ENCODE assay signal across 26 mouse cellular contexts in genomic region chr11:76873865-76874264, GRCm38 (mm10). TPM values are rescaled to one million over a fixed set of nuclear protein-coding genes. Genes with fewer than 3 reads are reported as not detected.
DNase-seq lines count a peak whose midpoint lies in the region; ATAC-seq and TF ChIP-seq lines count a peak whose summit lies in the region.
"Had no signal": no experiment of that assay in that cellular context is flagged by ENCODE, and none has a peak within 500 bp of the region (broad histone marks: within the 10 kb centered on the region; RNA-seq: fewer than 3 reads in every experiment).

No protein-coding gene starts in this region.

- dilution Hi-C loops in CH12.LX (cut with MboI; ENCODE audit: extremely low pct_ligation_motif_present, extremely low pct_unique_long_range_greater_than_20kb, low sequenced_read_pairs): no loop called here

- peak; percentile 95 for TF ChIP-seq EP300 in CH12.LX (IDR thresholded peaks at IDR 0.05; ENCODE audit: low read length)

- no peak for ATAC-seq in limb, embryonic 14.5 days (ENCODE audit: low FRiP score, low read depth)
- no peak for ATAC-seq in midbrain, embryonic 15.5 days (replicated peaks)
- ATAC-seq: activated CD4-positive, CD25-positive, alpha-beta regulatory T cell, adult 4 months; CD4-positive, CD25-positive, alpha-beta regulatory T cell, adult 4 months; forebrain, embryonic 14.5 days; forebrain, postnatal 0 days; Patski had no signal

- WGBS in limb, embryonic 14.5 days: 78% methylated on average over 5 of the region's 5 CpGs
- WGBS in limb, embryonic 10.5 days: 89% methylated on average over 5 of the region's 5 CpGs
- WGBS in midbrain, embryonic 15.5 days: 92% methylated on average over 5 of the region's 5 CpGs

- TF ChIP-seq RAD21 in CH12.LX (IDR thresholded peaks at IDR 0.05; ENCODE audit: low read depth, low read length): no peak

- peak; percentile 22 for DNase-seq in limb, embryonic 14.5 days (ENCODE audit: low spot score)
- no peak for DNase-seq in limb, embryonic 10.5 days (ENCODE audit: low spot score)
- peak; percentile 70 for DNase-seq in CH12.LX (ENCODE audit: extremely low read depth)
- peak; percentile 39 for DNase-seq in induced T-regulatory cell, adult 2 months (ENCODE audit: low read depth)
- DNase-seq in neural tube, embryonic 10.5 days (ENCODE audit: extremely low spot score, low spot score): no peak
- DNase-seq: adrenal gland, adult 8-10 months; adrenal gland, postnatal 14 days; adrenal gland, postnatal 36 days; B cell, adult 2 months; cerebellum, adult 11-12 months; cerebellum, adult 2 months; cerebellum, adult 9-10 months; cerebellum, postnatal 10 days; cerebellum, postnatal 25 days; forebrain, postnatal 0 days had no signal

- no peak overlapping the region for H3K4me2 ChIP-seq in limb, embryonic 14.5 days (replicated peaks; ENCODE audit: low read depth, low read length, severe bottlenecking)
- no peak overlapping the region for H3K4me2 ChIP-seq in CH12.LX (ENCODE audit: insufficient read depth, low read depth, poor library complexity, severe bottlenecking)
- H3K4me2 ChIP-seq in midbrain, embryonic 15.5 days: no peak overlapping the region
- H3K4me2 ChIP-seq: embryonic facial prominence, embryonic 12.5 days; forebrain, embryonic 12.5 days had no signal

- no peaks in the 10 kb centered on the region for H3K79me2 ChIP-seq in CH12.LX (replicated peaks; ENCODE audit: control insufficient read depth, extremely low read depth, insufficient read depth, poor library complexity, severe bottlenecking)

- no peaks in the 10 kb centered on the region for H3K9me3 ChIP-seq in limb, embryonic 14.5 days (ENCODE audit: control insufficient read depth, low read length)
- no peaks in the 10 kb centered on the region for H3K9me3 ChIP-seq in limb, embryonic 10.5 days (replicated peaks)
- H3K9me3 ChIP-seq in CH12.LX (replicated peaks; ENCODE audit: low read length): no peaks in the 10 kb centered on the region
- H3K9me3 ChIP-seq in midbrain, embryonic 15.5 days: no peaks in the 10 kb centered on the region
- H3K9me3 ChIP-seq: embryonic facial prominence, embryonic 10.5 days; embryonic facial prominence, embryonic 12.5 days; forebrain, embryonic 12.5 days had no signal

- TF ChIP-seq CTCF in CH12.LX (conservative IDR thresholded peaks at IDR 0.05 in 1 of 2, IDR thresholded peaks at IDR 0.05 in 1 of 2; ENCODE audit: low read depth in 2 of 2, low read length in 2 of 2): no peak

- no peak overlapping the region for H3K27ac ChIP-seq in limb, embryonic 14.5 days (replicated peaks; ENCODE audit: low read depth, low read length)
- H3K27ac ChIP-seq in limb, embryonic 10.5 days: no peak overlapping the region
- H3K27ac ChIP-seq in CH12.LX (ENCODE audit: insufficient read depth, low read depth): no peak overlapping the region
- no peak overlapping the region for H3K27ac ChIP-seq in midbrain, embryonic 15.5 days
- H3K27ac ChIP-seq: embryonic facial prominence, embryonic 10.5 days; embryonic facial prominence, embryonic 12.5 days; forebrain, embryonic 12.5 days had no signal

- no peaks in the 10 kb centered on the region for H3K27me3 ChIP-seq in limb, embryonic 14.5 days (ENCODE audit: control insufficient read depth, insufficient read depth, low read length)
- no peaks in the 10 kb centered on the region for H3K27me3 ChIP-seq in limb, embryonic 10.5 days (ENCODE audit: low read depth, poor library complexity, severe bottlenecking)
- no peaks in the 10 kb centered on the region for H3K27me3 ChIP-seq in CH12.LX (replicated peaks)
- no peaks in the 10 kb centered on the region for H3K27me3 ChIP-seq in midbrain, embryonic 15.5 days (replicated peaks)
- H3K27me3 ChIP-seq: embryonic facial prominence, embryonic 12.5 days; forebrain, embryonic 12.5 days; Patski had no signal

- H3K36me3 ChIP-seq in limb, embryonic 14.5 days (ENCODE audit: control insufficient read depth, insufficient read depth, low read length): no peaks in the 10 kb centered on the region
- H3K36me3 ChIP-seq in limb, embryonic 10.5 days: no peaks in the 10 kb centered on the region
- H3K36me3 ChIP-seq in CH12.LX (replicated peaks in 1 of 2; ENCODE audit: control insufficient read depth in 1 of 2, insufficient read depth in 1 of 2, low read length in 1 of 2): no peaks in the 10 kb centered on the region
- no peaks in the 10 kb centered on the region for H3K36me3 ChIP-seq in midbrain, embryonic 15.5 days (replicated peaks)
- H3K36me3 ChIP-seq: embryonic facial prominence, embryonic 10.5 days; embryonic facial prominence, embryonic 12.5 days; forebrain, embryonic 12.5 days had no signal

- no peaks in the 10 kb centered on the region for H3K4me1 ChIP-seq in limb, embryonic 14.5 days (ENCODE audit: control insufficient read depth, insufficient read depth, low read length)
- no peaks in the 10 kb centered on the region for H3K4me1 ChIP-seq in limb, embryonic 10.5 days
- peaks cover 16 to 31% of the 10 kb centered on the region in 2 experiments for H3K4me1 ChIP-seq in CH12.LX (ENCODE audit: control insufficient read depth in 1 of 2, insufficient read depth in 2 of 2)
- no peaks in the 10 kb centered on the region for H3K4me1 ChIP-seq in midbrain, embryonic 15.5 days
- H3K4me1 ChIP-seq: embryonic facial prominence, embryonic 12.5 days had no signal

- H3K4me3 ChIP-seq in limb, embryonic 14.5 days (replicated peaks; ENCODE audit: low read length): no peak overlapping the region
- H3K4me3 ChIP-seq in limb, embryonic 10.5 days: no peak overlapping the region
- peak overlapping the region in 1 of 3 experiments; percentile 7 for H3K4me3 ChIP-seq in CH12.LX (replicated peaks in 1 of 3; ENCODE audit: low read depth in 2 of 3, low read length in 2 of 3, poor library complexity in 1 of 3)
- H3K4me3 ChIP-seq in midbrain, embryonic 15.5 days: no peak overlapping the region
- H3K4me3 ChIP-seq: embryonic facial prominence, embryonic 10.5 days; embryonic facial prominence, embryonic 12.5 days; forebrain, embryonic 12.5 days had no signal

- H3K9ac ChIP-seq in limb, embryonic 14.5 days (ENCODE audit: low read depth, low read length, severe bottlenecking): no peak overlapping the region
- H3K9ac ChIP-seq in CH12.LX (ENCODE audit: insufficient read depth, low read depth): no peak overlapping the region
- no peak overlapping the region for H3K9ac ChIP-seq in midbrain, embryonic 15.5 days
- H3K9ac ChIP-seq: embryonic facial prominence, embryonic 12.5 days; forebrain, embryonic 12.5 days; forebrain, postnatal 0 days had no signal

- no peak for TF ChIP-seq POLR2A in limb, embryonic 14.5 days (IDR thresholded peaks at IDR 0.05; ENCODE audit: borderline replicate concordance, extremely low read depth, insufficient read depth, insufficient read length)
- TF ChIP-seq POLR2A in CH12.LX (IDR thresholded peaks at IDR 0.05; ENCODE audit: low read depth, low read length): no peak

- in situ Hi-C loops in CH12.LX (cut with MboI; ENCODE audit: low pct_ligation_motif_present, low pct_unique_long_range_greater_than_20kb, low sequenced_read_pairs): no loop called here

TF ChIP-seq in CH12.LX, 34 proteins besides CTCF, POLR2A, EP300 and RAD21 (continues in another document):
- no peak for TF ChIP-seq MAX (IDR thresholded peaks at IDR 0.05; ENCODE audit: low read length)
- TF ChIP-seq ZKSCAN1 (IDR thresholded peaks at IDR 0.05; ENCODE audit: borderline replicate concordance, low read depth, low read length): no peak
- no peak for TF ChIP-seq ZNF384 (IDR thresholded peaks at IDR 0.05; ENCODE audit: low read depth, low read length)
- no peak for TF ChIP-seq NELFE (IDR thresholded peaks at IDR 0.05; ENCODE audit: low read depth, low read length)
- TF ChIP-seq USF1 (IDR thresholded peaks at IDR 0.05; ENCODE audit: low read depth, low read length): no peak
- TF ChIP-seq BHLHE40 (IDR thresholded peaks at IDR 0.05; ENCODE audit: low read depth, low read length): peak; percentile 97
- TF ChIP-seq ZC3H11A (IDR thresholded peaks at IDR 0.05; ENCODE audit: low read depth, low read length): no peak
- no peak for TF ChIP-seq GABPA (IDR thresholded peaks at IDR 0.05; ENCODE audit: insufficient replicate concordance, low read depth, low read length)
- no peak for TF ChIP-seq MXI1 (IDR thresholded peaks at IDR 0.05; ENCODE audit: low read depth, low read length)
- 0 out of 2 replicates have a peak, but pooled peaks have one; percentile 13 for TF ChIP-seq MAZ (IDR thresholded peaks at IDR 0.05; ENCODE audit: low read depth, low read length)
- peak; percentile 95 for TF ChIP-seq JUN (IDR thresholded peaks at IDR 0.05; ENCODE audit: insufficient read depth, low read depth, low read length)
- TF ChIP-seq TBP (conservative IDR thresholded peaks at IDR 0.05; ENCODE audit: low read depth, low read length): no peak
- TF ChIP-seq MEF2A (IDR thresholded peaks at IDR 0.05; ENCODE audit: borderline replicate concordance, low read depth, low read length): peak; percentile 81
- TF ChIP-seq POLR2AphosphoS2 (IDR thresholded peaks at IDR 0.05; ENCODE audit: low read depth, low read length): no peak

RNA-seq across cellular contexts. Expression of gene Cpd, which starts 27.0 kb away (rescaled TPM):
- polyA plus RNA-seq in limb, embryonic 14.5 days (2012; rRNA removed): 24.9 and 25.1 TPM in 2 replicates
- 21.0 and 21.7 TPM in 2 replicates for polyA plus RNA-seq in limb, embryonic 14.5 days (2014; fragmentation: Nextera tagmentation; extraction: Ambion mirVana)
- 6.8 and 9.2 TPM in 2 replicates for polyA plus RNA-seq in limb, embryonic 10.5 days (2016; fragmentation: Nextera tagmentation; extraction: Ambion mirVana)
- total RNA-seq in CH12.LX (2012; rRNA removed) (11.2 and 20.0 TPM in 2 replicates), CH12.LX (2014; rRNA removed) (28.5 and 31.5 TPM in 2 replicates)
- polyA plus RNA-seq in CH12.LX (2012; ENCODE audit: insufficient read length, low read depth): 23.1 and 27.7 TPM in 2 replicates
- 5.3 and 5.4 TPM in 2 replicates for polyA plus RNA-seq in midbrain, embryonic 15.5 days (2015; fragmentation: Nextera tagmentation; extraction: Ambion mirVana)

RNA-seq across cellular contexts. Expression of gene Tmigd1, which starts 28.1 kb away (rescaled TPM):
- polyA plus RNA-seq in limb, embryonic 14.5 days (2012; rRNA removed): 0.09 and 0.17 TPM in 2 replicates
- 0.33 and 0.36 TPM in 2 replicates for polyA plus RNA-seq in limb, embryonic 14.5 days (2014; fragmentation: Nextera tagmentation; extraction: Ambion mirVana)
- 0.10 and 0.14 TPM in 2 replicates for polyA plus RNA-seq in limb, embryonic 10.5 days (2016; fragmentation: Nextera tagmentation; extraction: Ambion mirVana)
- total RNA-seq in CH12.LX (2012; rRNA removed): not detected in 2 replicates
- not detected in 2 replicates for total RNA-seq in CH12.LX (2014; rRNA removed)
- polyA plus RNA-seq in CH12.LX (2012; ENCODE audit: insufficient read length, low read depth): not detected in 2 replicates
- not detected in 2 replicates for polyA plus RNA-seq in midbrain, embryonic 15.5 days (2015; fragmentation: Nextera tagmentation; extraction: Ambion mirVana)
- total RNA-seq: ES-E14; forebrain, postnatal 0 days; MEL had no signal
- polyA plus RNA-seq: cerebellum, adult 2 months; cortical plate, adult 2 months; embryonic facial prominence, embryonic 10.5 days; embryonic facial prominence, embryonic 12.5 days; forebrain, embryonic 12.5 days; forebrain, embryonic 14.5 days; forebrain, postnatal 0 days had no signal

RNA-seq across cellular contexts. Expression of gene Blmh, which starts 50.7 kb away (rescaled TPM):
- 44.3 and 64.8 TPM in 2 replicates for polyA plus RNA-seq in limb, embryonic 14.5 days (2012; rRNA removed)
- polyA plus RNA-seq in limb, embryonic 14.5 days (2014; fragmentation: Nextera tagmentation; extraction: Ambion mirVana): 138 and 146 TPM in 2 replicates
- polyA plus RNA-seq in limb, embryonic 10.5 days (2016; fragmentation: Nextera tagmentation; extraction: Ambion mirVana): 200 and 201 TPM in 2 replicates
- total RNA-seq in CH12.LX (2012; rRNA removed) (167 and 184 TPM in 2 replicates), CH12.LX (2014; rRNA removed) (212 and 233 TPM in 2 replicates)
- polyA plus RNA-seq in CH12.LX (2012; ENCODE audit: insufficient read length, low read depth): 261 and 316 TPM in 2 replicates
- polyA plus RNA-seq in midbrain, embryonic 15.5 days (2015; fragmentation: Nextera tagmentation; extraction: Ambion mirVana): 151 and 155 TPM in 2 replicates

Comparison
In these comparisons a context has a peak if more than half of its experiments do, and no peak if none do; other contexts are left out.
1. DNase-seq: peak in limb, embryonic 14.5 days (single experiment), CH12.LX (single experiment) and induced T-regulatory cell, adult 2 months (single experiment); none in limb, embryonic 10.5 days (single experiment) and neural tube, embryonic 10.5 days (single experiment).